Mouse (Mus musculus): ENCODE measurements at regions not wholly inside any gene's neighbourhood (a gene's known extent, or its start where the extent isn't known, plus 50 kb on each side); places are given as distances from the start of the nearest gene placed in this dataset.

DNA sequence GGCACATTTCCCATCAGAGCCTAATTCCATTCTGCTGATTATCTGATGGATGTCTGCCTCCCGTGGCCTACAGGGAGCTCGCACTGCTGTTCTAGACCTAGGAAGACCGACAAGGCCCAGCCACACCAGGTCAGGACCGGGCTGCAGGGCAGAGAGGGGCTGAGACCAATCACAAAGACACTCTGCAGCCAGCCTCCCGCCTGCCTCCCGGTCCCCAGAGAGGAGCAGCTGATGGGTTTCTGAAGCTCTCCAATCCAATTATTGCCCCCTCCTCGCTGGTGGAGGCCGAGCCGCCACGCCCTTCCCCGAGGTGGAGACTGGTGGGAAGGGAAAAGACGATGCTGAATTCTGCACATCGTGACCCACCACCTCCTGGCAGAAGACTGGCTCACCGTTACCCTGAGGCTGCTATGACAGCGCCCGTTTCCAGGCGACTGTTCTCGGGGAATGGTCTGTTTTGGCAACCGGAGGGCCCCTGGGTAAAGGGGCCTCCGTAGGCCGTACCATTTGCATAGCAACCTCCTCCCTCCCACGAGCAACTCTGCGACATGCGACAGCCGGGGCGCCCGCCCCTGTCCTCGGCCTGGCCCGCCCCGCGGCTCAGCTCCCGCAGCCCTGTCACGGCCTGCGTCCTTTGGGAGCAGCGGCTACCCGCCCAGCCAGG lies 53.5 kb upstream of the Pim1 start:
- peak overlapping the region; percentile 73 for H3K9ac ChIP-seq (ENCODE audit: low read depth, low read length)
- peak; percentile 78 for ATAC-seq (replicated peaks; ENCODE audit: insufficient number of reproducible peaks, low FRiP score, low TSS enrichment)
- under 1% methylated on average over 32 of the region's 36 CpGs for WGBS (ENCODE audit: insufficient replicate concordance)
- peak overlapping the region; percentile 38 for H3K4me3 ChIP-seq (ENCODE audit: low read depth, low read length)
- H3K36me3 ChIP-seq (ENCODE audit: control insufficient read depth, insufficient read depth, low read length): no peaks in the 10 kb centered on the region
- peaks cover 62% of the 10 kb centered on the region for H3K4me1 ChIP-seq (ENCODE audit: control insufficient read depth, insufficient read depth, low read length)
- peak overlapping the region; percentile 92 for H3K27ac ChIP-seq (ENCODE audit: low read depth, low read length)
- H3K9me3 ChIP-seq (replicated peaks; ENCODE audit: control insufficient read depth, low read length): no peaks in the 10 kb centered on the region
- peak overlapping the region; percentile 65 for H3K4me2 ChIP-seq
- H3K27me3 ChIP-seq (ENCODE audit: control insufficient read depth, insufficient read depth, low read length): no peaks in the 10 kb centered on the region

DNA sequence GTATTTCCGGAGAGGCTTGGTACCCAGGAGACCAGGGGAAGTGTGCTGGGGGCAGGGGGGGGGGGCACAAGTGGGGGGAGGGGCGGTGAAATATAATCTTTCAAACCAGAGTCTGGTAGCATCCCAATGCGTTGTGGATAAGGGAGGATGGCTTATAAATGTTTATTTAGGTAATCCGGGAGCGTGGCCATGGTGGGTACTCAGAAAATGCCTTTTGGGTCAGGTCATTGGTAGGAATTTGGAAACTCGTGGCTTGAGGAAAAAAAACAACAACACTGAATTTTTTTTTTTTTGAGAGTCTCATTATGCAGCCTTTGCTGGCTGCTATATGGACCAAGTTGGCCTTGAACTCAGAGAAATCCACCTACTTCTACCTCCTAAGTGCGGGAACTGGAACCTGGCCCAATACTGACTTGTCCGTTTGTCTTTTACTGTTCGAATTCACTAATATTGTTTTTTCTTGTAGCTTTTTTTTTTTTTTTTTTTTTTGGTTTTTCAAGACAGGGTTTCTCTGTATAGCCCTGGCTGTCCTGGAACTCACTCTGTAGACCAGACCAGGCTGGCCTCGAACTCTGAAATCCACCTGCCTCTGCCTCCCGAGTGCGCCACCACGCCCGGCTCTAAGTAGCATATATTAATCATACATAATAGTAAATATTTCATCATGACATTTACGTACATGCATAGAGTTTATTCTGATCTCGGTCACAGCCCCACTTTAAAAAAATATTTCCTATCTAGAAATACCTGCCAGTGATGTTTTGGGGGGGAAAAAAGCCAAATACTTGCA lies 52.8 kb upstream of the Pim1 start:
- H3K27ac ChIP-seq (ENCODE audit: low read depth, low read length): peak overlapping the region; percentile 92
- no peaks in the 10 kb centered on the region for H3K9me3 ChIP-seq (replicated peaks; ENCODE audit: control insufficient read depth, low read length)
- H3K4me2 ChIP-seq: peak overlapping the region; percentile 65
- no peak for ATAC-seq (replicated peaks; ENCODE audit: insufficient number of reproducible peaks, low FRiP score, low TSS enrichment)
- H3K4me3 ChIP-seq (ENCODE audit: low read depth, low read length): peak overlapping the region; percentile 38
- peak overlapping the region; percentile 73 for H3K9ac ChIP-seq (ENCODE audit: low read depth, low read length)
- no peaks in the 10 kb centered on the region for H3K27me3 ChIP-seq (ENCODE audit: control insufficient read depth, insufficient read depth, low read length)
- 38% methylated on average over 16 of the region's 16 CpGs for WGBS (ENCODE audit: insufficient replicate concordance)
- no peaks in the 10 kb centered on the region for H3K36me3 ChIP-seq (ENCODE audit: control insufficient read depth, insufficient read depth, low read length)
- H3K4me1 ChIP-seq (ENCODE audit: control insufficient read depth, insufficient read depth, low read length): peaks cover 61% of the 10 kb centered on the region

DNA sequence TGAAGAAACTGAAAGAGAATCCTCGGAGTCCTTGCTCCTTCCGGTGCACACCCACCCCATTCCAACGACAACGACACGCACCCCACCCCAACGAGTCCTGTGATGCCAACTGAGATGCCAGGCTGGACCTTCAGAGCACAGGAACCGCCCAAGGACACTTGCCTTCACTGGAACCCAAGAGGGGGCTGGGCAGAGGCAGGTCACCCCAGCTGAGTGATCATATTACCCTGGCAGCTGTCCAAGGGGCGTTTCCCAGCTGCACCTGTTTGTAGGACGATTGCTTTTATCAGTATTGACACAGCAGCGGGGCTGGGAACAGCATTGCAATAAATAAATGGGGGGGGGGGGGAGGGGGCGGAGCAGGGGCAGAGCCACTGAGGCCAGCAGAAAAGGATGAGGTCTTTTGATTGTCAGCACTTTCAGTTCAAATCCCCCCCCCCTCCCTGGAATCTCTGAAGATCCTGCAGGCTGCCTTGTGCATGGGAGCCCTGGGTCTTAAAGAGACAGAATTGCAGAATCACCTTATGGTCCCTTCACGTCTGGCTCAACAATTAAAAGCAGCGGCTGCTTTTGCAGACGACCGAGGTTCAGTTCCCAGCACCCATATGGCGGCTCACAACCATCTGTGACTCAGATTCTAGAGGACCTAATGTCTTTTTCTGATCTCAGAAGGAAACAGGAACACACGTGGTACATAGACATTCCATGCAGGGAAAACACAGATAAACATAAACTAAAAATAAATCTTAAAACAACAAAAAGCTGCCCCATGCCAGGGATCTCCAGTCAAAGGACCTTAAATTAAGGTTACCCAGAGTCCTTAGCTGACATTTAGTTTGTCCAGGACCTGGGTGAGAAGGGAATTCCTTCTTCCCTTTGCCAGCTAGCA lies 52.0 kb upstream of the Pim1 start:
- 21% methylated on average over 17 of the region's 17 CpGs for WGBS (ENCODE audit: insufficient replicate concordance)
- H3K4me1 ChIP-seq (ENCODE audit: control insufficient read depth, insufficient read depth, low read length): peaks cover 55% of the 10 kb centered on the region
- H3K9me3 ChIP-seq (replicated peaks; ENCODE audit: control insufficient read depth, low read length): no peaks in the 10 kb centered on the region
- H3K9ac ChIP-seq (ENCODE audit: low read depth, low read length): peak overlapping the region; percentile 73
- H3K36me3 ChIP-seq (ENCODE audit: control insufficient read depth, insufficient read depth, low read length): no peaks in the 10 kb centered on the region
- peak; percentile 61 for ATAC-seq (replicated peaks; ENCODE audit: insufficient number of reproducible peaks, low FRiP score, low TSS enrichment)
- peak overlapping the region; percentile 65 for H3K4me2 ChIP-seq
- peak overlapping the region; percentile 8; the same call in 1 of the 2 replicates for H3K4me3 ChIP-seq (ENCODE audit: low read depth, low read length)
- H3K27me3 ChIP-seq (ENCODE audit: control insufficient read depth, insufficient read depth, low read length): no peaks in the 10 kb centered on the region
- peak overlapping the region; percentile 92 for H3K27ac ChIP-seq (ENCODE audit: low read depth, low read length)

DNA sequence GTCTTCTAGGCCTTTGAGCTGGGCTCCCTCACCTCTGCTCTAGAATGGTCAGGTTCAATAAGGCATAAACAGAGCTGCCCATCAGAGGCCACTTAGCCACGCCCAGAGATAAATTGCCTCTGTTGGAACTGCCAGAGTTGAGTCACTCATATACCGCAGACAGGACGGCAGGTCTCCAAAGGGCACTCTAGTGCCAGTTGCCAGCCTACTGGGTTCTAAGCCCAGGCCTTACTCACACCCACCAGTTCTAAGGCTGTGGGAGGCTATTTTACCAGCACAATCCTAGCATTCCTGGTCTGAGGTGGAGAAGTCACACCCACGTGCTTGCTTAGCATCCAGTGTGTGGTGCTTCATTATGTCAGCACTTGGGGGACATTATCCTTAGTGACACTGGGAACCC lies 50.6 kb upstream of the Pim1 start:
- H3K4me2 ChIP-seq: no peak overlapping the region; the same call in 1 of the 2 replicates
- no peaks in the 10 kb centered on the region for H3K9me3 ChIP-seq (replicated peaks; ENCODE audit: control insufficient read depth, low read length)
- peak; percentile 33; the same call in 1 of the 2 replicates for ATAC-seq (replicated peaks; ENCODE audit: insufficient number of reproducible peaks, low FRiP score, low TSS enrichment)
- H3K4me3 ChIP-seq (ENCODE audit: low read depth, low read length): no peak overlapping the region
- no peaks in the 10 kb centered on the region for H3K27me3 ChIP-seq (ENCODE audit: control insufficient read depth, insufficient read depth, low read length)
- H3K9ac ChIP-seq (ENCODE audit: low read depth, low read length): peak overlapping the region; percentile 52; the same call in 1 of the 2 replicates
- peaks cover 52% of the 10 kb centered on the region for H3K4me1 ChIP-seq (ENCODE audit: control insufficient read depth, insufficient read depth, low read length)
- WGBS (ENCODE audit: insufficient replicate concordance): 43% methylated on average over 4 of the region's 4 CpGs
- H3K36me3 ChIP-seq (ENCODE audit: control insufficient read depth, insufficient read depth, low read length): no peaks in the 10 kb centered on the region
- peak overlapping the region; percentile 92 for H3K27ac ChIP-seq (ENCODE audit: low read depth, low read length)

DNA sequence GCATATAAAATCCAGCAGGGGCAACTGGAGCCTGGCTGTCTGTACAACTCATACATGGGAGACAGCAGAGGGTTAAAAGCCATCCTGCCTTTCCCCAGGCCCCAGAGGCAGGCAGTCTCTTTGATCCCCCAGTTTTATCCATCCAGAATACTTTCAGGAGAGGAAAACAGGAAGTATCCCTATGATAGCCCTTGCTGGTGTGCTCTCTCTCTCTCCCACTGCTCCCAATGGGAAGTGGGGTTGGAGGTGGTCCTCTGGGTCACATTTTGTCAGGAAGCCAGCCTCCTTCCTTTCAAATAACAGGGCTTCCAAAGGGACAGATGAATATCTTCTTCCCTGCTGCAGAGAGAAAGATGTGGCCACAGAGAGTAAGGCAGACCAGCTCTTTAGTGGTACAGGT lies 50.1 kb upstream of the Pim1 start:
- Histone ChIP-seq H3K4me3 (ENCODE audit: low read depth, low read length) (no peak overlapping the region), H3K9ac (ENCODE audit: low read depth, low read length) (peak overlapping the region; percentile 52; the same call in 1 of the 2 replicates), H3K9me3 (replicated peaks; ENCODE audit: control insufficient read depth, low read length) (no peaks in the 10 kb centered on the region), H3K4me2 (no peak overlapping the region), H3K4me1 (ENCODE audit: control insufficient read depth, insufficient read depth, low read length) (peaks cover 54% of the 10 kb centered on the region), H3K27ac (ENCODE audit: low read depth, low read length) (peak overlapping the region; percentile 92), H3K27me3 (ENCODE audit: control insufficient read depth, insufficient read depth, low read length) (no peaks in the 10 kb centered on the region), H3K36me3 (ENCODE audit: control insufficient read depth, insufficient read depth, low read length) (no peaks in the 10 kb centered on the region)
- ATAC-seq (replicated peaks; ENCODE audit: insufficient number of reproducible peaks, low FRiP score, low TSS enrichment): no peak
